Mouse (Mus musculus) embryonic fibroblast, embryonic 13.5 days (primary cell): Measurements from ENCODE around the gene Zfp385c. TPM values are rescaled to one million over a fixed set of nuclear protein-coding genes. Genes with fewer than 3 reads are reported as not detected.
"Not testable (repeated sequence)": the region's sequence is repeated elsewhere in the genome, so short reads cannot be mapped to it uniquely, and the experiment has no call there.

Experiments used
- H3K27ac ChIP-seq: 2 replicates; pipeline ENCODE4 v1.5.1; 2012; ENCODE audit warnings: low read length, control low read depth, inconsistent platforms; ENCODE audit not compliant: insufficient read depth
- H3K4me1 ChIP-seq: 2 replicates; pipeline ENCODE4 v1.6.1; 2011; ENCODE audit warnings: low read length; ENCODE audit not compliant: control insufficient read depth, insufficient read depth
- H3K4me3 ChIP-seq: 2 replicates; pipeline ENCODE4 v1.5.1; 2011; ENCODE audit warnings: mild to moderate bottlenecking, control low read depth, low read length; ENCODE audit not compliant: insufficient read depth
- CTCF ChIP-seq: IDR thresholded peaks from 2 replicates; pipeline ENCODE4 v1.5.1; 2011; ENCODE audit warnings: mild to moderate bottlenecking, control low read depth, low read length, moderate library complexity, borderline replicate concordance; ENCODE audit not compliant: insufficient read depth
- POLR2A ChIP-seq: IDR thresholded peaks from 2 replicates; pipeline ENCODE4 v1.6.1; 2011; ENCODE audit warnings: low read depth, mild to moderate bottlenecking, control low read depth, low read length, moderate library complexity
- polyA plus RNA-seq: library from polyadenylated mRNA; stranded (reverse); fragments of >200 nt; gene quantifications from 2 replicates; pipeline ENCODE4 v1.2.4, GENCODE M21; 2011; ENCODE audit warnings: low read depth; ENCODE audit not compliant: missing spikeins, insufficient read length

The Zfp385c gene
- polyA plus RNA-seq, 1 experiment = 1.1 TPM

GRCm38 (mm10) chr11:100619982-100620381 lies 72.3 kb downstream of the Zfp385c start, which contains the start of gene Dnajc7:
TSS of gene Dnajc7 (minus strand) at chr11:100620168.
- TF ChIP-seq CTCF (no peak), POLR2A (peak; percentile 29; the same call in 1 of the 2 replicates)
- Histone ChIP-seq H3K4me3 (peak within 1 kb of the TSS; percentile 70), H3K27ac (peak within 1 kb of the TSS; percentile 76), H3K4me1 (no peaks in the 10 kb centered on the region; the same call in 1 of the 2 replicates)

- no peaks in the 10 kb centered on the region; the same call in 1 of the 2 replicates for H3K4me1 ChIP-seq
- 0 out of 2 replicates have a peak, but pooled peaks have one; percentile 21 for TF ChIP-seq CTCF
- peak; percentile 86 for TF ChIP-seq POLR2A
- peak overlapping the region; percentile 70 for H3K4me3 ChIP-seq
- peak overlapping the region; percentile 76 for H3K27ac ChIP-seq
Measured at GRCm38 (mm10) chr11:100619485-100619975, 72.7 kb downstream of the Zfp385c start.

DNA sequence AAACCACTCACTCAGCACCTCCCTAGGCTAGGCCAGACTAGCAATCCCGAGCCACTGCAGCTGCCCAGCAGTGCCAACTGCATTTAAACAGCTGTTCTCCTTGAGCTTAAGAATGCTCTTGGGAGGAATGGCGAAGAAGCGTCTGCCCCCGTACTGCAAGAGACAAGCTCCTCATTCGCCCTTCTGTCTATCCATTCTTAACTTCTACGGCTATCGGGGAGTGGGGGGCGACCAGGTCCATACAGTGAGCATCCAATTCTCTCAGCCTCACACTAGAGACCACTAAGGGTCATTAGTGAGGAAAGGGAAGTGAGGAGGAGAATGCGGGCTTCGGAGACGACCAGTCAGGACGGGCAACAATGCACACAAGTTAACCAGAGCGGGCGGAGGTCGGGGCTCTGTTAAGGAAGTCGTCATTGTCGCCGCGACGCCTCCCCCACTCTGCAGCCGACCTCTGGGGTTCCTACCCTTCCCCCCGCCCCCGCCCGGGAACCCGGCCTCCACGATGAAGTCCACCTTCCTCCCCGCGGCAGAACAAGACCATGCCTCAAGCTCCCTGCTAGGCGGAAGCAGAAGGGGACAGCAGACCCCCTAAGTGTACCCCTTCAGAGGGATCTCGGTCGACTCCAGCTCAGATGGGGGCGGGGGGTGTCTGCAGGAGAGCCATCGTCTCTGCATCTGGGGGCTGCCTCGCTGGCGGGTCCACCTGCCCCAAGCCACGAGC lies 73.3 kb downstream of the Zfp385c start, which contains the start of gene Nkiras2:
Nkiras2 (plus strand) TSS at position 484 of the 724 bp plus-strand sequence.
- TF ChIP-seq CTCF = no peak
- TF ChIP-seq POLR2A = peak; percentile 73; the same call in 1 of the 2 replicates
- peak within 1 kb of the TSS; percentile 76 for H3K27ac ChIP-seq
- peak within 1 kb of the TSS; percentile 70 for H3K4me3 ChIP-seq
- no peaks in the 10 kb centered on the region; the same call in 1 of the 2 replicates for H3K4me1 ChIP-seq

DNA sequence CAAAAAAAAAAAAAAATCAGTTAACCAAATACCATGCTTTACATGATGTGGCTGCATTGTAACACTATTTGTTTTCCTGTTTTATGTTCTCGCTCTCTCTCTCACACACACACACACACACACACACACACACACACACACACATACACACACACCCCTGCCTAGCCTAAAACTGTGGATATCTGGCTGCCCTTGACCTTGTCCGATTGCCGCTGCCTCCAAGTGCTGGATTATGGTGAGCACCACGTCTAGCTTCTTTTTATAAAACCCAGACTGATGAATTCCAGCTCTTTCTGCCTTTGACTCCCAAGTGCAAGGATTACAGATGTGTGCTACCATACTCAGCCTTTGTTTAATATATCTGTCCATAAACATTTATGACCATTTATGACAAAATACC lies 74.8 kb downstream of the Zfp385c start:
- Histone ChIP-seq H3K4me3 (peak overlapping the region; percentile 70; the same call in 1 of the 2 replicates), H3K27ac (no peak overlapping the region), H3K4me1 (no peaks in the 10 kb centered on the region; the same call in 1 of the 2 replicates)
- TF ChIP-seq POLR2A (no peak), CTCF (no peak)

DNA sequence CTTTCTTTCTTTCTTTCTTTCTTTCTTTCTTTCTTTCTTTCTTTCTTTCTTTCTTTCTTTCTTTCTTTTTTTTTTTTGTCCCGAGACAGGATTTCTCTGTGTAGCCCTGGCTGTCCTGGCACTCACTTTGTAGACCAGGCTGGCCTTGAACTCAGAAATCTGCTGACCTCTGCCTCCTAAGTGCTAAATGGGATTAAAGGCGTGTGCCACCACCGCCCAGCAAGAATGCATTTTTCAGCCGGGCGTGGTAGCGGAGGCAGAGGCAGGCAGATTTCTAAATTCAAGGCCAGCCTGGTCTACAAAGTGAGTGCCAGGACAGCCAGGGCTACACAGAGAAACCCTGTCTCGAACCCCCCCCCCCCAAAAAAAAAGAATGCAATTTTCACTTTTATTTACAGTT lies 75.4 kb downstream of the Zfp385c start:
- H3K27ac ChIP-seq, H3K4me3 ChIP-seq, H3K4me1 ChIP-seq: not testable (repeated sequence)

GRCm38 (mm10) chr11:100616332-100616731 lies 75.9 kb downstream of the Zfp385c start:
- Histone ChIP-seq H3K4me1 (no peaks in the 10 kb centered on the region; the same call in 1 of the 2 replicates), H3K27ac (no peak overlapping the region), H3K4me3 (no peak overlapping the region)
- no peak for TF ChIP-seq POLR2A
- no peak for TF ChIP-seq CTCF

GRCm38 (mm10) chr11:100613241-100613640 lies 79.0 kb downstream of the Zfp385c start:
- TF ChIP-seq CTCF (no peak), POLR2A (no peak)
- H3K4me3 ChIP-seq = no peak overlapping the region
- H3K27ac ChIP-seq = no peak overlapping the region
- peaks cover 7% of the 10 kb centered on the region for H3K4me1 ChIP-seq

GRCm38 (mm10) chr11:100611627-100612026 lies 80.6 kb downstream of the Zfp385c start:
- TF ChIP-seq POLR2A (no peak), CTCF (no peak)
- no peak overlapping the region for H3K4me3 ChIP-seq
- peaks cover 7% of the 10 kb centered on the region for H3K4me1 ChIP-seq
- no peak overlapping the region for H3K27ac ChIP-seq

- TF ChIP-seq CTCF (no peak), POLR2A (no peak)
- Histone ChIP-seq H3K27ac (no peak overlapping the region), H3K4me3 (no peak overlapping the region), H3K4me1 (peaks cover 8% of the 10 kb centered on the region)
Measured at GRCm38 (mm10) chr11:100609997-100610680, 82.1 kb downstream of the Zfp385c start.
